Mouse (Mus musculus) ovary, adult 18-20 months (tissue): Measurements from ENCODE around the gene Colq.

Source experiments
- DNase-seq: peaks from one replicate; pipeline ENCODE4 v3.0.0; 2022; ENCODE audit warnings: low spot score, mixed read lengths

Gene Colq

DNA sequence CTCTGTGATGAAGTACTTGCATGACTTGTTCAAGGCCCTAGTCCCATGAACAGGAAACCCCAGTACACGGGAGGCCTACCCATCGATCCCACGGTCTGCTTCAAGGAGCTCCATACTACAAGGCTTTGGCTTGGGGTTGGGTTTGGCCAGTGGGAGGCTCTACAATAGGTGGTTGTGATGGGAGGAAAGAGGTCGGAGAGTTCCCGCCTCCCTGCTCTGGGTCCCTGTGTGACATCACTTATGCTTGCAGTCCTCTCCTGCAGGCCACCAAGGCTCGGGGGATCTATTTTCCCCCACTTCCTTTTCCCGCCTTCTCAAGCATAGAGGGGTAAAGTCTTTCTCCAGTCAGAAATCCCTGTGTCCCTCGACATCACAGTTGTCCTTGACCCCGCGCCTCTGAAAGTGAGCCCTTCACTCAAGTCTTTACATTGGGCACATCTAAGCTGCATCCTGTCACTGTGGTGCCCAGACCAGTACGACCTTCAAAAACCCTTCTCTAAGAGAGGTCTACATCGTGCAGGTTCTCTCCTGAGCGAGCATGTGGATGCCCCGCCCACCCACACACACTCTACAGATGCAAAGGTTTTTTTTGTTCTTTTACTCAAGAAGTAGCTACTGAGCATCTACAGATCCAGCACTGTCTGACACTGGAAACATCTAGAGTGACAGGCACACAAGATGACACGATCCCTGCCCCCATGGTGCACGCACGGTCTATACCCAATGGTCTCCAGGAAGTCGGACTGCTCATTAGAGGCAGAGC is 16.1 kb downstream of the Colq start:
- no peak for DNase-seq

DNA sequence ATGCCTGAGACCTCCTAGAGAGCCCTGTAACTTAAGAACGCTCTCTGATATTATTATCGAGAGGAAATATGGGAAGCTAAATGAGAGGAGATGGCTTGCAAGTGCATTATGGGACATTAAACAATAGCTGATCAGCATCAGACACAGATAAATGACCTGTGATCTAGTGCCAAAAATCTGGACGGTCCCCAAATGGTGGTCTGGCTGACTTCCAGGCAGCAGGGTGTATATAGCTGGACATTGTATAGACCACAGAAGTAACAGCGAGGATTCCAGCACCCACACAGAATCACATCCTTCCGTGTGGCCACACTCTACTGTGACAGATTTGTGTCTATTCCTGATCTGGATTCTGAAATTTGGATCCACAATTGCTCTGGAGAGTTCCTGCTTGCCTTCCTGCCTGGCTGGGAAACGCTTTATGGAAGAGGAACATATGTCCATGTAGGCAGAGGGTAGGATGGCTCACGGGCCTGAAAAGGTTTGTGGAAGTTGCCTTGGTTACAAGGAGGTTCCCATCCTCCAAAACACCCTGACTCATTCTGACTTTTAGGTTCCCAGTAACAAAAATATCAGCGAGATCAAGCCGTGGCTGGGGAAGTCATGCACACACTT is 18.5 kb downstream of the Colq start:
- no peak for DNase-seq

DNA sequence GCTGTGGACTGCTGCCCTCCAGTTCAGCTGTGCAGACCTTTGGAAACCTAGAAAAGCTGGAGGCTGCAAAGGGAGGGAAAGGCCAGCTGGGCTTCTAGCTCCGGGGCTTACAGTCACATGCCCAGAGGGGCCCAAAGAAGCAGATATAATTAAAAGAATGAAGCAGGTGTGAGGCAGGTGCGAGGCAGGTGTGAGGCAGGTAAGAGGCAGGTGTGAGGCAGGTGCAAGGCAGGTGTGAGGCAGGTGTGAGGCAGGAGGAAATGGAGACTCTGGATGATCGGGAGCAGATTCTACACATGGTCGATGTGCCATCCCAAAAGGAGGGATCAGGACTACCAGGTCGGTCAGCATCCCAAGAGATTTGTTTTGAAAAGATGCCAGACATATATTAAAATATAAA is 19.7 kb downstream of the Colq start:
- DNase-seq = no peak

DNA sequence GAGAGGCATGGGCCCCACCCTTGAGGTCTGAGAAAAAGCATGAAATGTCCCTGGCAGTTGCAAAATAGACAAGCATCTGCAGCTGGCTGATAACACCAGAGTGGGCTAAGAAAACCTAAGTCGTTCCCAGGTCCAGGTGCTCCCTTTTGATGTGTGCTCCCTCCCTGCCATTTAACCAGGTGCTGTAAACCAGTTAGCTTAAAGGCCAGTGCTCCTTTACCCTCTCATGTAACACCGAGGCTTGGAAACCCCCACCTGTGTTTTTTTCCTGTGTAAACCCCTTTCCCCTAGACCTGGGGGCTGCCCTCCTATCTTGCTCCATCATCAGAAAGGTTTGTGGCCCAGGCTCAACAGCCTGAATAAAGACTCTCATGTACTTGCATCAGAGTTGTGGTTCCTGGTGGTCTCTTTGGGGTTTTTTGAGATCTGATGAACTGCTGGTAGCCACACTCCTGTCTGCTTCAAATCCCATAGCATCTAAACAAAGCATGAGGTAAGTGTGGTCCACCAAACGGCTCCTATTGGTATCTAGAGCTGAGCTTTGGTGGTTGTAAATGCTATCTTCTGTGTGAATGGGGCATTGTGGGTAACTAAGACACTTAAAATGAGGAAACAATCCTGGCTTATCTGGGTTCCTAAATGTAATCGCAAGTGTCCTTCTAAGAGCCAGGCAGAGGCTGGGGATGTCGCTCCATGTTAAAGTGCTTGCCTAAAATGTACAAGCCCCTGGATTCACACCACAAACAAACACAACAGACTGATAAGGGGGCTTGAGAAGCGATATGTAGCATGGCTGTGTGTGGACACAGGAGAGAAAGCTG is 20.8 kb downstream of the Colq start:
- DNase-seq = no peak

DNA sequence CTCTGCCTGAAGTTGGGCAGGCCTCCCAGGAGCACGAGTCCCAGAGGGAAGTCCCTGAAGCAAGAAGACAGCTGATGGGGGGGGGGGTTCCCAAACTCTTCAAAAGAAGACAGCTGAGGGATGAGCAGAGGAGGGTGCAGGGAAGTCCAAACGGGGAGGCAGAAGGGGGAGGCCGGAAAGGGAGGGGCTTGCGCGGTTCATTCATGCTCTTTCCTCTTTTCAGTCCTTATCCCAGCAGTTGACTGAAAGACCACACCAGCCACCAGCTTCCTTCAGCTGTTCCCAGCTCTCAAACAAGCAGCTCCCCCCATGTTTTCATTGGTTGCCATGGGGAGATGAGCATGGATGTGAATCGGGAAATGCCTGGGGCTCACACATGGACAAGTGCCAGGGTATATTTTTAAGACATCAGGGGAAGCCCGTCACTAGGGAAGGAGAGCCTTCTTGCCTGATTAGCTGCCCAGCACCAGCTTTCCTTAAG is 22.0 kb downstream of the Colq start:
- no peak for DNase-seq

DNA sequence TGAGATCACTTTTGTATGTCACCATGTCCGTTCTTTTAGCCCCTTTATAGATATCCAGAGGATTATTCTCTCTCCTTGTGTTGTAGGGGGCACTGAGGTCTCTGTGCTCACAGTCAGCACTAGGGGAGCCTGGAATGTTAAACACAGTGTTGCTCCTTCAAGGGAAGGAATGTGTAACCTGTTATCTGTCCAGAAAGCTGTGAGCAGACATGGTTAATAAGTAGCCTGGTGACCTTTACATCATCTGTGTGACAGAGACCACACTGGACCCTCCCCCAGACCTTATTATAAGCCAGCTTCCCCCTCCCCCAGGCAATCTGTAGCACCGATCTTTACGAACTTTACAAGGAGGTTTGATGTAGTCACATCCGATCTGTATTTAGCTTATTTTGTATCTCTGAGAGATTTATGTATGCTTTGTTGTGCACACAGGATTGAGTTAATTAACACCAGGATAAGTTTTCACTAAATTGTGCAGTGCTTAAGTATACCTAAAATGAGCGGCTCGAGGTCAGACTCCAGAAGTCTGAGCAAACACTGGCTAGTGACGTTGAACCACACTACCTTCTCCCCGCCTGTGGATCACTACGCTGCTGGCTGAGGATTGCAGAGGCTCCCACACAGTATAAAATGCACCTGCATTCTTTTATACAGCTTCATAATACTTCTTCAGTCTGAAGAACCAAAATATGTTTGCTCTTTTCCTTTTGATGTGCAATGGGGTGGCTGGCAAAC is 25.5 kb downstream of the Colq start:
- no peak for DNase-seq

DNA sequence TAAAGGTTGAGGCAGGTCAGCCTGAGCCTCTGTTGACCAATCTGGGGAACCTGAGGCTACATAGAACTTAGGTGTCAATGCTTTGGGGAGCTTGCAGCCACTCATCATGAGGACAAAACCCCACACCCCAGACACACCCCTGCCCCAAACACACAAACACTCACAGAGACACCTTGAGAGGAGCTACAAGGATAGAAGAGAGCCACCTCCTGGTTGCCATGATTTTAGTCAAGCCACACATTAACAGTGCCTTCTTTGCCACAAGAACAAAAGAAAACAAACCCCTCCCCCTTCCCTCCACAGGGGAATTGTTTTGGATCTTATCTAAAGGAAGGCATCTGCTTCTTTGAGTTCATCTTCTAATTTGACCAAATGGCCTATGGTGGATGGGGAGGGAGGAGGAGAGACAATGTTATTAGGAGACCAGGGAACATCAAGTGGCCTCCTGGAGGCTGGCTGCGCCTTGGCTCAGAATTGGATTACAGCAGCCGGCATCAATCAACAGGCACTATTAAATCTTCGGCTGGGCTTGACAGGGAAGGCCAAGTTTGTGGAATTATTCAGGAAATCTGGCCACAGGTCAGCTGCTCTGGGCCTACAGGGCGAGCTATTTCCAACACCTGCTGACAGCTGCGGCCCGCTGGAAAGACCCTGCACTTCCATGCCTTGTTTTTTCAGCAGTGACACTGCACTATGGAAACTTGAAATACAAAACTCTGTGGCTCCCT is 26.5 kb downstream of the Colq start:
- no peak for DNase-seq

DNA sequence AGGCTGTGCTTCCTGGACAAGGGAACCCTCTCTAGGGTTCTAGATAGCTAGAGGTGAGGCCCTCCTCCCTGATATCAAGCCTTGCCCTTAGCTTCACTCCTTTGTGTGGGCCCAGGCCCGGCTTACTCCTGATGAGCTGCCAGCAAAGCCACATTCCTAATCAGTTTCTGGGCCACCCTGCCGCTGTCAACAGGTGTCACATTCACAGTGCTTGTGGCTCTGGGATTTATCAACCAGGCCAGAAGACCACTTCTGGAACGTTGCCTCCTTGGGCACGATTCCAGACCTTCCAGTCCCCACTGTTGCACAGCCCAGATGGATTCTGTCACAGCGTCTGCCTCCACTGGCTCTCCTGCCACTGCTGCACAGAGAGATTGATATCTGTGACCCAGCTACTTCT is 30.3 kb downstream of the Colq start:
- DNase-seq = no peak

DNA sequence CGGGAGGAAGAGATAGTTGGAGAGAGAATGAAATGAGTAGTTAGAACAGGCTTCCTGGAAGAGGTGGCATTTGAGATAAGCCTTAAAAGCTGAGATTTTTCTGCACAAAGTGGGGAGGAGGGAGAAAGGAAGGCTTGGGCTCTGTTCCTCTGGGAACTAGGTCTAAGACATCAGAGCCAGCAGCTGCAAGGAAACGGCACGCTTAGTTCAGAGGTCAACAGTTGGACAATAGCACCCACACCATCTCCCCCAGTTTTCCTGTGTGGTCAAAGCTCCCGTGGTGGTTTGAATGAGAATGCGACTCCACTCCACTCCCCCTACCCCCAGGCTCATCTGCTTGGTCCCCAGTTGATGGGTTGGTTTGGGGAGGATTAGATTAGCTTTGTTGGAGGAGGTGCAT is 31.9 kb downstream of the Colq start:
- no peak for DNase-seq

DNA sequence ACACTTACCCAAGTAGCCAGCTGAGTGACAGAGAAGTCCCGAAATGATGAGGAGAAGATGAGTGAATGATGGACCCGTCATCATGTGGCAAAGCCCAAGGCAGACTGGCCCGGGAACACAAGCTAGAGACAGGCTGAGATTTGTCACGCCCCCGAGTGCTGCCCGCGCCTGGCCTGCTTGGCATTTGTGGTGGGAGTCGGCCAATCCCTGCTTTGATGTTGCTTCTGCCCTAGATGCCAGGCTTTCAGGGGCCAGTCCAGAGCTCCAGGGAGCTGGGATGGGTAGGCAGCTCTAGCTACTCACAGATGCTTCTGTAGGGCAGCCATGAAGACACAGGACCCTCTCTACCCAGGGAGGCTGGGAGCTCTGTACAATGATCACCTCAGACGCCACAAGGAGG is 33.4 kb downstream of the Colq start:
- no peak for DNase-seq

DNA sequence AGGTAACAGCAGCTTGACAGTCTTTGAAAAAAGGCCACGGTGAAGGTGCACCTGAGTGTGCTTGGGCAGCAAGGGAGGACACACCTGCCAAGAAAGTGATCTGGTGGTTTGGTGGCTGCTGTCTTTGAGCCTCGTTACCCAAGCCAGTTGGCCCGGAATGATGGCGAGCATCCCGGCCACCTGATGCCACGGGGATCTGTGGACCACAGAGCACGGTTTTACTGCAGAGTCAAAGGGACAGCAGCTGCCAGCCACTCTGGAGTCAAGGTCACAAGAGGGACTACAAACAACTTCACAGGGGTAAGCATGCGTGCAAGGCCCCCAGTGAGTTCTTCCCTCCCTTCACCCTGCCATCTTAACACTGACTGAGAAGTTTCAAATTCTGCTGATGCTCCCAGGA is 33.9 kb downstream of the Colq start:
- no peak for DNase-seq

DNA sequence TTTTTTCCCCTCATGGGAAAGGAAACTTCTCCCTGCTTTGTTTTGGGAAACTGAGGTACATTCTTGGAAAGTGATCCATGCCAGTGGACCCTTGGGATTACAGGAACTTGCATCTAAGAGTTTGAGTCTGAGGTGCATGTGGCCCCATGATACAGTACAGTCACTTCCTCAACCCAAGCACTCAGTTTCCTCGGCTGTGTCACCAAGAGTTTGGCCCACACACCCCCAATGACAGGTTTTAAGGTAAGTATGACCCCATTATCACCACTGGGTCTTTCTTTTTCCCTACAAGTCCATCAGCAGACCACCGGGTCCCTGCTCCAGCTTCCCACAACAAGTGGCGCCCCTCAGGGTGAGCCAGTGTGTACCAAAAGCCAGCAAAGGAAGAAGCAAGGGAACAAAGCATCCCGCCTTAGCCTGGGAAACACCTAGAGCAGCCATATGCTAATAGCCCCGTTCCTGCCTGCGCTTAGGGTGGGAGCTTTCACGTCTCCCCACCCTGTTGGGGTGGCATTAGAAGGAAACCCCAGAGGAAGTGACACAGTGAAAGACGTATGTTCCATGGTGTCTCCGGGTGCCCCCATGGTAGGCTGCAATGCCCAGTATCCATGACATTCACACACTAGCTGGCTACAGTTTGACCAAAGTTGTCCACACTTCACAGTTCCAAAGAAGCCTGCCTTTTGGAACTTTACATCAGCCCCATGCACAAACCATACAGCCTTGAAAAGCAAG is 34.5 kb downstream of the Colq start:
- DNase-seq = no peak

DNA sequence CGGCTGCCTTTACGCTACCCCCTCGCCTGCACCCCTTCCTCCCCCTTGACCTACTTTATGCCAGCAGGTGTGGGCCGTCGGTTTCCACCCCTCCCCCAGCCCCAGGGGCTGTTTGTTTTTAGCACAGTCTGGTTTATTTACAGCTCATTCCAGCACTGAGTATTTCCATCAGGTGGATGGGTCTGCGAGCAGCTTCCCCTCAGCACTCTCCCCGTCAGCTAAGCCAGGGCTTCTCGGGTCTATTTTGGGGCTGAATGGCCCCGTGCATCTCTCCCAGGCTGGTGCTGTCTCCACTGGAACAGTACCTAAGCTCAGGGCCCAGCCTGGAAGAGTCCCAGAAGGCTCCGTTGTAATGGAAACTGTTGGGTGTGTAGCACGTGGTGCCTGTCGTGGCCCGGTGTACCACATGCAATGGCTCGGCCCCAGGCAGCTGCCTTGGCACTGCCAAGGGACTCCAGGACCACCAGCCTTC is 35.1 kb downstream of the Colq start:
- DNase-seq = no peak

DNA sequence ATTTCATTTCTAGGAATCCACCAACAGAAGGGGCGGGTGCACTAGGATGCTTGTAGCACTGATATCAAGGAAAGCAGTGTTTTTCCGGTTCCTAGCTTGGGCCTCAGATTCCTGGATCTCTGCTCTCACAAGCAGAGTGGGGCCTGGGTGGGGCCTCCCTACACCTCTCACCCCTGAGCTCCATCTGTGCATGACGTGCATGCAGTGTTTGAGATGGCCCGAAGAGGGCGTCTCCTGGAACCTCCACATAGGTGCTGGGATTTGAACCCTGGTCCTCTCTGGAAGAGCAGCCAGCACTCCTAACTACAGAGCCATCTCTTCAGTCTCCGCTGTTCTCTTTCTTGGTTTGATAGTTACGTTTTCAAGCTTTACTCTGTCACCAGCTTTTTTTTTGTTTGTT is 36.1 kb downstream of the Colq start:
- DNase-seq = no peak

DNA sequence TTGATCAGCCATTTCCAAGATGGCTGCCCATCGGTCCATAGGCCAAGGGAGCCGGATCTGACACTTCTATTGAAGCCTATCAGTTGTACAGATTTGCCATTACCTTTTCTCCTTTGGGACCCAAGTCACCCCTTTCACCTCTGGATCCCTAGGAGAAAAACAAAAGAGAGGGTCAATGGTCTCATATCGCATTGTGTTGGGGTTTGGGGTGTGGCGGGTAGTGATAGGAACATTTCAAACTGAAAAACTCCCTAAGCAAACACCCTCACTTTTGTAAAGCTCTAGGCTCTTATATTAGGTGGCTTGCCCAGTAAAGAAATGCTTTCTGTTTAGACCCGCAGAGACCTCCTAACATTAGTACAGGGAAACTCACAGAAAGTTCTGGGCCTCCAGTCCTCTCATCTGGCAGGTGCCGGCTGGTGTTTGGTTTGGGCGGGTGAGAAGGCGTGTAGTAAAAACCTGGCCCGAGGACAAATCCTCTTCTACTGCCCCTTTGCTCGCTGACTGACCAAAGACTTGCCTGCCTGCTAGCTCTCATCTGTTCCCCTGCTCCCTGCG is 47.2 kb downstream of the Colq start:
- no peak for DNase-seq

DNA sequence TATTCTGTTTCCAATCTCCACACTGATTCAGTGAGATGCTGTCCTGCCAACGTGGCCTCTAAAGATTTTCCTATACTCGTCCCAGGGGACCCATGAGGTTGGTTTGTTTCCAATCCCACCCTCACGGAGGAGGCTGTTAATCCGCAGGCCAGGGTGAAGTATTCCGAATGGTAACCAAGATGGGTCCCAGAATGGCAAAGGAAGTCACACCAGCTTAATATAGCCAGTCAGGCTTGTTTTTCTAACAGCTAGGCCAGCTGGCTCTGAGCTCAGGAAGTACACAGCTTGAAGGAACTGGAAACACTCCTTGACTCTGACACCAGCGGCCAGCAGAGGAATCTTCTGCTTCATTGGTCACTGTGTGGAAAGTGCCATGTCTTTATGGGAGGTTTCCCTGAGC is 53.8 kb downstream of the Colq start:
- DNase-seq = no peak

DNA sequence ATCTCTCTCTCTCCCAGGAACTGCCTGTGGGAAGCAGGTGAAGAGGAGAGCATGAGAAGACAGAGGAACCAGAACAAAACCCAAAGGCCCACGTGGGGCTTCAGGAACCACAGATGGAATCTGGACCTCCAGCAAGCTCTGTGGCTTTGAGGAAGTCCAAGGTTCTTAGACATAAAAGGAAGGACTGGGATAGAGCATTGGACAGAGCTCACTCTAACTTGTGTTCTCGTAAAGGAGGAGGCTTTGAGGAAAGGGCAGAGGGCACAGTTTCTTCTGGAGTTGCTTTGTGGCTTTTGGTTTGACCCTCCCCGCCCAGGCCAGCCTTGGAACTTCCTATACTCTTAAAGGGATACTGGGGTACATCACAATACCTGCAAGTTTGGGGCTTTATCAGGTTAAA is 58.5 kb downstream of the Colq start:
- DNase-seq = no peak

DNA sequence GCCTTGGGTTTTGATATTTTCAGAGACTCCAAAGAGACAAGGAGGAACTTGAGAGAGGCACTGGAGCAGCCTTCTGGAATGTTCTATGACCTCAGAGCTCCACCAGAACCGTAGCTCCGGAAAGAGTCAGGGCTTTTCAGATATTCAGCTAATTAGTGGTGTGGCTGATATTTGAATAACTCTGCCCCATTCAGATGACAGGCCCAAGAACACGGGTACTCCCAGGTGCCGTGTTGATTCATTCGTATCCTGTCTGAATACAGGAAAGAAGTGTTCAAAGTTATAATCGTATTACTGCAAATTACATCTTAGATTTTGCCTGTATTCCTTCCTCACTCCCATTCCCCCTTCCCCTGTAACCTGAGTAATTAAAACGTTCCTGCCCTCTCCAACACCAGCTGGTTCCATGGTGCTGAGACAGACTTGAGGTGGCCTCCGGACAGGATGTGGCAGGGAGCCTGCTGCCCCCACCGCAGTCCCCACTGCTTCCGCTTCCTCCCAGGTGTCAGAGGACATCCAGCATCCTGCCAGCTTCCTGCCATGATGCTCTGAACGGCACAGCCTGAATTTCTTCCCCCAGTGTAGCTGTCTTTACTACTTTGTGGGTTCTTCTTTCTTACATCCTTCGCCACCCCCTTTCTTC is 59.5 kb downstream of the Colq start:
- no peak for DNase-seq

DNA sequence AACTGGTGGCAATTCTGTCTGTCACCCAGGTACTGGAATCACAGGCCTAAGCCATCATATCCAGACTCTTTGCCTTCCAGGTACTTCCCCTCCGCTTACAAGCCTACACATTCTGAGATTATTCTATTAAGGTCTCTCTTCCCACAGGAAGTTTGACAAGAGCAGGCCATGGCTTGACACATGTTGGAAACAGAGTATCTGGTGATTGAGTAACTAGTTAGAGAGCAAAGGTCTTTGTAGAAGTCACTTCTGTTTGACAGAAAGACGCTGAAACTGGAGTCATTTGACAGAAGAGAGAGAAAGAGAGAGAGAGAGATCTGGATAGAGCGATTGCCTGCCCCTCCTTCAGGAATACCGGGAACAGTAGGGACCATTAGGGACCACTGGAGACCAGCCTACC is 60.3 kb downstream of the Colq start:
- no peak for DNase-seq
